Mouse (Mus musculus): ENCODE measurements around the gene St6galnac3.

DNA sequence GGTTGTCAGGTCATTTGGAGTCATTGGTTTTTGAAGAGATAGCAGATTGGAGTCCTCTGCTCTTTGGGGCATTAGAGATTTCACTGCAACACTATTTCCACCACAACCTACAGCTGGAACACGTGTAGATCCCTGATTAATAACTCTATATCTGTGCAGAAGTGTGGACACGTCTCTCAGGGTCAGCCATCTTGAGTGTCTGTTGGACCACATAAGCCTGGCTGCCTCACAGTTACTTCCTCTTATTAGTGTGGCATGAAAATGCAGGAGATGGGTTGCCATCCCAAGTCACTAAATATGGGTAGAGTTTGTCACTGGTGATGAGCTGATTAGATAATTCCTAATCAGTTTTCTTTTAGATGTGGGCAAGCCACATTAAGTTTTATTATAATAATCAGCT lies 385.0 kb downstream of the St6galnac3 start:
- no peak for TF ChIP-seq CTCF (IDR thresholded peaks at IDR 0.05; ENCODE audit: low read depth, low read length)
- no peak for TF ChIP-seq POLR2A (IDR thresholded peaks at IDR 0.05; ENCODE audit: borderline replicate concordance, low read depth, low read length)
